Mouse (Mus musculus) gastrocnemius, postnatal 14 days (tissue): Measurements from ENCODE around the gene Thsd4. TPM values are rescaled to one million over a fixed set of nuclear protein-coding genes. Genes with fewer than 3 reads are reported as not detected.

ENCODE experiments used
- DNase-seq: peaks from one replicate; pipeline ENCODE4 v3.0.0; 2021; ENCODE audit warnings: mixed read lengths
- intact Hi-C: fragments of 180-260 bp; cut with DNase I; formaldehyde crosslinking; loops from one replicate; pipeline ENCODE4 v1.15.1; 2025; ENCODE audit warnings: low total_unique reads
- total RNA-seq, 2 experiments: library from RNA; stranded (reverse); gene quantifications; 2 replicates each; pipeline ENCODE4 v1.2.3; 2021

Gene Thsd4
- total RNA-seq, 2 experiments from 2014 or later: 2.4 to 3.7 TPM

GRCm38 (mm10) chr9:60400001-60400400, 121.8 kb downstream of the Thsd4 start:
- DNase-seq: no peak
- intact Hi-C loops: no loop called here

DNA sequence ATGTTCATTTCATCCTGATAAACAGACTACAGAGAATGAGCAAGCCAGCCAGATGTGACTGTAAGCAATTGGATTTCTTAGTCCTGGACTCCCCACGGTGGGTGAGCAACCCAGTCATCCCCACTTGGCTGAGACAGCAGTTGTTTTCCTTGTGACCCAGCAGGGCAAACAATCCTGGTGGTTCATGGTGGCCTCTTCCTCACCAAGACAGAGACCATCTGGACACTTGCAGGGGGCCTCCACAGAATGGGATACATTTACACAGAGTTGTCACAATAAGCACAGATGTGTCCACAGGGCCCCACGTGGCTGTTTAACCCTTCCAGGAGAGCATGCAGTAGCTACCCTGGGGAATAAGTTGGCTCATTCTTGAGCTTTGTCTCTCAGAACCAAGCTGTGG, 123.8 kb downstream of the Thsd4 start:
- intact Hi-C loops: no loop called here
- no peak for DNase-seq

DNA sequence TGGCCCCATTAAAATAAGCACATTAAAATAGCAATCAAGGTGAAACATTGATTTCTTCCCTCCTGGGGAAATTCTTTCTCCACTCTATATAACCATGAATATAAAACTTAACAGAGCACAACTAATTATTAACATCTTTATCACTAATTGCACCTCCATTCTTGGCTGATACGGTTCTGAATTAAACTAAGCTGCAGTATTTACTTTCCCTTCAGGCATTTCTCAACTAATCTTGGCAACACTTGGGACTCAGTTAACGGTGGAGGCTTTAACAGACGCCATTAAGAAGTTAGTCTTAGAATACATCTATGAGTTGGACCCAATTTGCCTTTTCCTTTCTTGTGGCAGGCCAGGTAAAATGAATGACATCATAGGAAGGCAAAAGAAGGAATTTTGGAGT, 125.8 kb downstream of the Thsd4 start:
- intact Hi-C loops: no loop called here
- DNase-seq: no peak

DNA sequence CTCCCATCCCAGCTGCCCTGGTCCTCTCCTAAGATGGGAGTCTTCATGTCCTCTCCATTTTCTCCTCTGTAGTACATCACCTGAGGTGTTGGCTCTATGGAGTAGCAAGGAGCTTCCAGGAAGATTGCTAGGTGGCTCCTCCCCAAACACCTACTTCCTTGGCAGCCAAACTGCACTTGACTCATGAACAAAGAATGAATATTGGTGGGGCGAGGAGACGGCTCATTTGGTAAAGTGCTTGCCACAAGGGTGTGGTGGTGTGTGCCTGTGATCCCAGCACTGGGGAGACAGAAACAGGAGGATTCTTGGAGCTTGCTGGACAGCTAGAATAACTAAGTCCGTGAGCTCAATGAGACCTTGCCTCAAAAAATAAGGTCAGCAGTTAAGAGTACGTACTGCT, 128.9 kb downstream of the Thsd4 start:
- intact Hi-C loops: no loop called here
- DNase-seq: no peak

- DNase-seq: no peak
- intact Hi-C loops: no loop called here
These were observed 137.1 kb downstream of the Thsd4 start for GRCm38 (mm10) chr9:60384751-60385150.

DNA sequence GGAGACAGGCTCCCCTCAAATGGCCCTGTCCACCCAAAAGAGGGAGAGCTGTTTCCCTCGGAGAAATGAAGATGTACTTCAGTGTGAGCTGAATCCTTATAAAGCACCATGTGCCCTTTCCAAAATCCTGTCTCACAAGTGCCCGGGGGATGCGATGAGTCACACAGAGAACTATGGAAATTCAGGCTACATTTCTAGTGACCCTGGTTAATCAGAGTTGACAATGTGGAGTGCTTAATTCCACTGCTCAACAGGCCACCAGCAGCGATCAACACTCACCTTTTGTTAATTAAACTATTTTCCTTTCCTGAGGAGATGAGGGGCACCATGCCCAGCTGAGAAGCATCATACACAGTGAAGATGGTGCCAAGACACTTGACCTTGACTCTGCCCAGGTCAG, 138.9 kb downstream of the Thsd4 start:
- DNase-seq: no peak
- intact Hi-C loops: no loop called here

GRCm38 (mm10) chr9:60382526-60382925, 139.3 kb downstream of the Thsd4 start:
- intact Hi-C loops: no loop called here
- no peak for DNase-seq

- no peak for DNase-seq
- intact Hi-C loops: no loop called here
These were observed 140.8 kb downstream of the Thsd4 start for GRCm38 (mm10) chr9:60381010-60381409.

GRCm38 (mm10) chr9:60380550-60380949, 141.3 kb downstream of the Thsd4 start:
- DNase-seq: no peak
- intact Hi-C loops: no loop called here

DNA sequence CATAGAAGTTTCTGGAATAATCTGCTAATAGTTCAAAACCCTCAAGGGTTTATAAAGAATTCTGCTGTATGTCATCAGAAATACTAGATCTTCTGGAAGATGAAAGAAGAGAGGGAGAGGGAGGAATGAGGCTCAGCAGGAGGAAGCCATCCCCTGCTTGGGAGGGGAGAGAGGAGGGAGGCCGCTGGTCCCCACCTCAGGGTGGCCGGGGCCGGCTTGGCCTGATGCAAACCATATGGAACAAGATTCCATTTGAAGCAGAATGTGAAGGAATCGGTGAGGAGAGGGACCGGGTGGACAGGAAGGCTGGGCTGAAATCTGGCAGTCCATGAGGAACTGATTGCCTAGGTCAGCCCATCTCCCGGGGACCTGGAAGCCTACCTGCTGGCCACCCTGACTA, 143.6 kb downstream of the Thsd4 start:
- DNase-seq: no peak
- intact Hi-C loops: no loop called here

DNA sequence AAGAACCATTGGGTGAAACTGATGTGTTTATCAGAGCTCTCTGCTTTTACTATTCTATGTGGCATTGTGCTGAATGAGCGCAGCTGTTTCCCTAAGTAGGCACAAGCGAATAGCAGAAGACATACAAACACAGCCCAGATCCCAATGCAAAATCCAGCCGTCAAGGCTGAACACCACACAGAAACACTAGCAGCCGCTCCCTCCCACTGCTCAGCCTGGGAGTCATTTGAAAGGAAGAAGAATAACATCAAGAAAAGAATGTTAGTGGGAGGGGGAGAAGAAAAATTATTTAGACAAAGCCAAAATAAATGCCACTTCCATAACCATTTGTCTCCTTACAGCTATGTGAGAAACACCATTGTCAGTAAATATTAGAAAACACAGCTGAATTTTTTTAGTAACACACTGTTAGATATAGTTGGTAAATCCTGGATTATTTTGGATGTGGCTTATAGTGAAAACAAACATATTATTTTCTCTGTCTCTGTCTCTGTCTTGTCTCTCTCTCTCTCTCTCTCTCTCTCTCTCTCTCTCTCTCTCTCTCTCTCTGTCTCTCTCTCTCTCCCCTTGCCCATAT, 148.6 kb downstream of the Thsd4 start:
- intact Hi-C loops: no loop called here
- DNase-seq: no peak

DNA sequence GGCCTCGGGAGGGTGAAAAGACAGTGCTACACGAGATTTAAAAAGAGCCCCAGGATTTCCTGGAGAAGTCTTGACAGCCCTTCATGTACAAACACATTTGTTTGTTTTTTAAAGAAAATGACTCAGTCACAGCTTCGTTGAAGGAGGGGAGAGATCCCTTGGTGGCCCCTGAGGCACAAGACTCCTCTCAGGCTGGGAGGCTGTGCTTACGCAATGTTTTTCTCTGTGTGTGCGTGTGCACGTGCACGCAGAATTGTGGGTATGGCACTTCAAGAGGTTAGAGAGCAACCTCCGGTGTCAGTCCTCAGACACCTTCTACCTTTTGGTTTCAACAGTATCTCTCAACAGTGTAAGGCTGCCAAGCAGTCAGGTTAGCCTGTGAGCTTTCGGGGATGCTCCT, 153.3 kb downstream of the Thsd4 start:
- intact Hi-C loops: no loop called here
- no peak for DNase-seq

DNA sequence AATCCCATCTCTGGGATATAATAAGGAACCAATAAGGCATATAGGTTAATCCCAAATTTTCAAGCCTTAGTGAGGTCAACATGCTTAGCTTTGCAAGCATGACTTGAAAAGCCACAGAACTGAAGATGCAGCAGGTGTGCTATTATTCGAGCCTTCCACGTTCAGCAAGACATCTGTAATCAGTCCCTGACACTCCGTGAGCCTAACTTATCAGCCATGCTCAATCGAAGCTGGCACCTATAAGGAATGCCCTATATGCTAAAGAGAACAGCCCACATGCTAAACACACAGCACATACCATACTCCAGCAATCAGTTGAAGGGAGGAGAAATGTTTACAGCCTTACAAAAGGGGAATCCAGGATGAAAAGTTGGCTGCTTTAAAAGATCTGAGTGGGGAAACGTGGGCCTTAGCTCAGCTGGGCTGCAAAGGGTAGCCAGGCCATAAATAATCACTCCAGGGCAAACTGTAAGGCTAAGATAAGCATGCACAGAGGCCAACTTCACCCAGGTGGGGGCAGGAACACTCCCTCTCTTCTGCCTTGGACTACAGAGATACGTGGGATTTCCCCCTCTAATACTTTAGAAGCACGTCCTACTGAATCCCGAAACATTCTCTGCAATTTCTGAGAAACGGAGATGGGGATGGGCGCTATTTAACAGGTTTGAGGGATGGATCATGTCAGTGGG, 154.1 kb downstream of the Thsd4 start:
- intact Hi-C loops: no loop called here
- no peak for DNase-seq

GRCm38 (mm10) chr9:60364166-60364781, 157.6 kb downstream of the Thsd4 start:
- DNase-seq: no peak
- intact Hi-C loops: no loop called here

- no peak for DNase-seq
- intact Hi-C loops: no loop called here
These were observed 169.5 kb downstream of the Thsd4 start for GRCm38 (mm10) chr9:60352351-60352750.

DNA sequence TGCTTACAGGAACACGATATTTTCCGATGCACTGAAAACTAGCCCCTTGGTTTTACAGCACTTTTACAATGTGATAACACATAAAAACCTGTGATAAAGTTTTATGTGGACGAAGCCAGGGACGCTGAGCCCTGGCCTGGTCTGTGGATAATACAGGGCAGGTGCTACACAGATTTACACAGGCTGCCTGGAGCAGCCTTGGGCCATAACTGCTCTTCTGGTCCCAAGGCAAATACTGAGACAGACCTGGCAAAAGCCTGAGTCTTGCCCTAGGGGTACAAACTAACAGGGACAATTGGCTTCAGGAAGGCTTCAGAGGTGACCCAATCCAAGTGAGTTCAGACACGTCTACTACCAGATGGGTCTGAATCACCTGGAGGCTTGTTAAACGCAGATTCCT, 170.7 kb downstream of the Thsd4 start:
- intact Hi-C loops: no loop called here
- no peak for DNase-seq

DNA sequence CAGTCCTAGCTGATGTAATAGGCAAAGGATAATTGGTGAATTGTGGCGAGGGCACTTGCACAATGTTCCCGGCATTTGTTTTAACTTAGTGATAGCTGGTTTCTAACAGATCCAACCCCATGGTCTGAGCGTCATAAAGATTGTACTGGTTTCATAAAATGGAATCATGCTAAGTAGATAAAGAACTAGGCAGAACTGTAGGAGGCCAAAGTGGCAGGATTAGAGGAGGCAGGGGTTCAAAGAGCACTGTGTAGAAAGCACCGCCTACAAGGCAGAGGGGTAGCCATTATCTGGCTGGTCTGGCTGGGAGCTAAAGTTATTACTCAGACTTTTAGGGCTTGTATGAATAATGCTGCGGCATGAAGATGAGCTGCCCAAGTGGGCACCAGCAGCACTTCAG, 185.7 kb downstream of the Thsd4 start:
- intact Hi-C loops: no loop called here
- no peak for DNase-seq

DNA sequence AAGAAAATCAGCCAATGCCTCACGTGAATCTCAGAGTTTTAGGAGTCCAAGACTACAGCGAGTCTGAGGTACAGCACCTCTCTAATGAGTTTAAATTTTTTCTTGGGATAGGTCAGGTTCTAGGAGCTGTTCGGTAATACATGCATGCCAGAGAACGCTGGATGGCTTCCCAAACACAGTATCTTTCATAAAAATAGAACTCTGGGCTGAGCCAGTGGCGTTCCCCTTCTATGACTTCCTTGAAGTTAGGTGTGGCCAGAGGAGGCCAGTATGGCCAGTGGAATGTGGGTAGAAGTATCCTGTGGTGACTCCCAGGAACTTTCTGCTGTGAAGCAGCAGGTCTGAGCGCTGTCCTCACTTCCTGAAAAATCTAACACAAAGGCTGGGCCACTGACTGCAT, 186.4 kb downstream of the Thsd4 start:
- intact Hi-C loops: no loop called here
- DNase-seq: no peak

- no peak for DNase-seq
- intact Hi-C loops: no loop called here
These were observed 191.9 kb downstream of the Thsd4 start for GRCm38 (mm10) chr9:60329911-60330310.

GRCm38 (mm10) chr9:60324716-60325115, 197.1 kb downstream of the Thsd4 start:
- no peak for DNase-seq
- intact Hi-C loops: no loop called here

DNA sequence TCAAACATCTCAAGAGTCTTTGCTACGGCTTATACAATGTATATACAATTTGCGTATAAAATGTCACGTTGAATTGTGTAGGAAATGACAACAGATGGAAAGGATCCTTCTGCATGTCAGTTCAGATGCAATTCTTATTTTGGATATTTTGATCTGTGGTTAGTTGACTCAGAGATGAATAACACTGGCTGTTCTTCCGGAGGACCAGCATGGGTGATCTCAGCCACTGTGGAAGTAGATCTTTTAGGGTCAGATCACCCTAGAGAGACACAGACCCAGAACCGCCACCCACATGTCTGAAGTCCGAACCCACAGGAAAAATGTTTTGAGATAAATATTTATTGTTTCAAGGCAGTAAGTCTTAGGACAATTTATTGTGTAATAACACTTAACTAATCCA, 198.4 kb downstream of the Thsd4 start:
- no peak for DNase-seq
- intact Hi-C loops: no loop called here
